Mouse (Mus musculus): ENCODE results near the gene Gm49486. TPM values are rescaled to one million over a fixed set of nuclear protein-coding genes. Genes with fewer than 3 reads are reported as not detected.

Gene Gm49486
- polyA plus RNA-seq, 1 experiment from 2014 or later: 0.43 TPM

DNA sequence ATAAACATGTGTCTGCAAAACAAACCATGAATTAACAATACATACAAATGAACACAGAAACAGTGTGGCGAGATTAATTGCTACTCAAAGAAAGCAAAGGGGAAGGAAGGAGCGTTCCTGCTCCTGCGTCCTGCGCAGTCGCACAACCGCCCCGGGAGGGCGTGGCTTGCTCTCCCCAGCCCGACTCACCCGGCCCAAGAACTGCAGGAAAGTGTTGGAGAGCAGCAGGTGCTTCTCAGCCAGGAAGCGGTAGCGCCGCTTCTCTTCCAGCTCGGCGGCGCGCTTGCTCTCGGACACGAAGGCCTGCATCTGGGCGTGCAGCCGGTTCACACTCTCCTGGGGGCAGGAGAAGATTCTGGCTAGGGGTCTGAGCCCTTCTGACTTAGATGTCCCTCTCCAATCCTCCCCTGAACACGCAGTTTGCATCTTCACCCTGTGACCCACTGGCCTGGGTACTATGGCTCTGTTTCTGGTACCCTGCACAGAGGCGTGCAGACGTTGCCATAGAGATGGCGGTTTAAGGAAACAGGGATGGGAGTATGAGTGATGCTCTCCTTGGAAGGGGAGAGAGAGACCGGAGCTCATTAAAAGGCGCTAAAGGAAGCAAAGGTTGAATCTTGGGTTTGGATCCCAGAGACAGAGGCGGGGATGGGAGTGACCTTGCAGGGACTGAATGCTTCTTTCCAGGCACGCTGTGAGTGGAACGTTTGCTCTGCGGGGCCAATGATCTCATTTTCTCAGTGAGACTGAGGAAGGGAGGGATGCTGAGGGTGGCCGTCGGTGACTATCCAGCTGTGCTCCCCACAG is 41.3 kb downstream of the Gm49486 start:
- H3K9ac ChIP-seq (ENCODE audit: low read length): 0 out of 2 replicates have a peak overlapping the region, but pooled peaks have one; percentile 19
- H3K9me3 ChIP-seq (ENCODE audit: control insufficient read depth, low read length): no peaks in the 10 kb centered on the region
- no peak for ATAC-seq (ENCODE audit: insufficient number of reproducible peaks, low FRiP score, low TSS enrichment, low read depth)
- peaks cover 6% of the 10 kb centered on the region; the same call in 1 of the 2 replicates for H3K4me1 ChIP-seq (ENCODE audit: control insufficient read depth, insufficient read depth, low read length)
- H3K27ac ChIP-seq (replicated peaks; ENCODE audit: low read depth, low read length): no peak overlapping the region
- H3K27me3 ChIP-seq (ENCODE audit: control insufficient read depth, insufficient read depth, low read length): peaks cover 11% of the 10 kb centered on the region
- 1% methylated on average over 33 of the region's 33 CpGs for WGBS
- DNase-seq (ENCODE audit: low spot score): peak; percentile 73
- no peaks in the 10 kb centered on the region for H3K36me3 ChIP-seq (ENCODE audit: control insufficient read depth, insufficient read depth, low read length)
- peak overlapping the region; percentile 15 for H3K4me3 ChIP-seq (ENCODE audit: low read depth, low read length)
- H3K4me2 ChIP-seq (ENCODE audit: low read depth, severe bottlenecking): peak overlapping the region; percentile 65

- Histone ChIP-seq H3K4me1 (ENCODE audit: control insufficient read depth, insufficient read depth, low read length) (peaks cover 6% of the 10 kb centered on the region; the same call in 1 of the 2 replicates), H3K9ac (ENCODE audit: low read length) (no peak overlapping the region), H3K4me3 (ENCODE audit: low read depth, low read length) (peak overlapping the region; percentile 15; the same call in 1 of the 2 replicates), H3K27ac (replicated peaks; ENCODE audit: low read depth, low read length) (no peak overlapping the region), H3K9me3 (ENCODE audit: control insufficient read depth, low read length) (no peaks in the 10 kb centered on the region), H3K36me3 (ENCODE audit: control insufficient read depth, insufficient read depth, low read length) (no peaks in the 10 kb centered on the region), H3K4me2 (ENCODE audit: low read depth, severe bottlenecking) (peak overlapping the region; percentile 65), H3K27me3 (ENCODE audit: control insufficient read depth, insufficient read depth, low read length) (peaks cover 11% of the 10 kb centered on the region)
- peak; percentile 73 for DNase-seq (ENCODE audit: low spot score)
- ATAC-seq (ENCODE audit: insufficient number of reproducible peaks, low FRiP score, low TSS enrichment, low read depth): no peak
- WGBS: 14% methylated on average over 17 of the region's 17 CpGs
Observed at GRCm38 (mm10) chr15:79271124-79271746, 42.0 kb downstream of the Gm49486 start.

DNA sequence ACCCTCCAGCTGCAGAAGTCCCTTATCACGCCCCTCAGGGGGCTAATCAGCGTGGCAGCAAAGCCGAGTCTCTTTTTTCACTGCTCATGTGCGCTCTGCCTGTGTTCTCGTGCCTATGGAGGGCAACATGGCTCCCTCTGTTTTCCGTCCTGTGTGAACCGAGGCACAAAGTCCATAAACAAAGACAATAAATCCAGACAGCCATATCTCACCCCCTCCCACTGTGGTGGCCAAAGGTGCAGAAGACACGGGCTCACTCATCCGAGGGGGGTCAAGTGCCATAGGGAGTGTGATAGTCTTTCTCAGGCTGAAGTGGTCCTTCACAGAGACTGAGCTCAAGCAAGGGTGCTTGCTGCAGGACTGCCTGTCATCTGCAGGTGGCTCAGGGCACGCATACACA is 43.8 kb downstream of the Gm49486 start:
- WGBS: 63% methylated on average over 10 of the region's 10 CpGs
- no peak overlapping the region; the same call in 1 of the 2 replicates for H3K9ac ChIP-seq (ENCODE audit: low read length)

DNA sequence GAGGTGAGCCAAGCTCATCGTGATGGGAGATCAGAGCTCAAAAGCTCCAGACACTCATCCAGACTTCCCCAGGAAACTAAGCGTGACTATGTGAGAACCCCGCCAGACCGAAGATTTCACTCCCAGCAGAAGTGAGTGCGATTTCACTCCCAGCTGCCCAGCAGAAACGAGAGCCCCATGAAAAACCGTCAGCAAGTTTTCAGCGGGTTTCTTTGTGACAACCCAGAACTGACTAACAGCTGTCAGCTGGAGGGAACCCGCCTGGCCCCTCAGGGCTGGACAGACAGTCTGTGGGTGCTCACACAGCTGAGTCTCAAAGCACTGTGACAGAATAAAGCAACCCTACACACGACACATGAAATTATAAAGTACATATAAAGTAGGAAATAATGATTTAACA is 48.5 kb downstream of the Gm49486 start:
- DNase-seq (ENCODE audit: low spot score) (no peak), ATAC-seq (ENCODE audit: insufficient number of reproducible peaks, low FRiP score, low TSS enrichment, low read depth) (no peak)
- H3K4me3 ChIP-seq (ENCODE audit: low read depth, low read length): no peak overlapping the region
- no peak overlapping the region for H3K27ac ChIP-seq (replicated peaks; ENCODE audit: low read depth, low read length)
- no peak overlapping the region for H3K9ac ChIP-seq (ENCODE audit: low read length)
- no peaks in the 10 kb centered on the region for H3K4me1 ChIP-seq (ENCODE audit: control insufficient read depth, insufficient read depth, low read length)
- 73% methylated on average over 10 of the region's 10 CpGs for WGBS
- H3K9me3 ChIP-seq (ENCODE audit: control insufficient read depth, low read length): no peaks in the 10 kb centered on the region
- no peak overlapping the region for H3K4me2 ChIP-seq (ENCODE audit: low read depth, severe bottlenecking)
- H3K27me3 ChIP-seq (ENCODE audit: control insufficient read depth, insufficient read depth, low read length): no peaks in the 10 kb centered on the region
- H3K36me3 ChIP-seq (ENCODE audit: control insufficient read depth, insufficient read depth, low read length): no peaks in the 10 kb centered on the region

More for the DNA sequence above, 43.8 kb downstream of the Gm49486 start:
- H3K27ac ChIP-seq (replicated peaks; ENCODE audit: low read depth, low read length): no peak overlapping the region
- H3K4me3 ChIP-seq (ENCODE audit: low read depth, low read length): no peak overlapping the region
- H3K27me3 ChIP-seq (ENCODE audit: control insufficient read depth, insufficient read depth, low read length): peaks cover 11% of the 10 kb centered on the region
- H3K4me1 ChIP-seq (ENCODE audit: control insufficient read depth, insufficient read depth, low read length): peaks cover 6% of the 10 kb centered on the region; the same call in 1 of the 2 replicates
- H3K4me2 ChIP-seq (ENCODE audit: low read depth, severe bottlenecking): no peak overlapping the region
- ATAC-seq (ENCODE audit: insufficient number of reproducible peaks, low FRiP score, low TSS enrichment, low read depth): no peak
- no peaks in the 10 kb centered on the region for H3K36me3 ChIP-seq (ENCODE audit: control insufficient read depth, insufficient read depth, low read length)
- H3K9me3 ChIP-seq (ENCODE audit: control insufficient read depth, low read length): no peaks in the 10 kb centered on the region
- DNase-seq (ENCODE audit: low spot score): no peak

GRCm38 (mm10) chr15:79280209-79280608 is 51.0 kb downstream of the Gm49486 start:
- ATAC-seq (ENCODE audit: insufficient number of reproducible peaks, low FRiP score, low TSS enrichment, low read depth) (no peak), DNase-seq (ENCODE audit: low spot score) (peak; percentile 44)
- Histone ChIP-seq H3K4me3 (ENCODE audit: low read depth, low read length) (no peak overlapping the region), H3K27me3 (ENCODE audit: control insufficient read depth, insufficient read depth, low read length) (no peaks in the 10 kb centered on the region), H3K4me1 (ENCODE audit: control insufficient read depth, insufficient read depth, low read length) (no peaks in the 10 kb centered on the region), H3K4me2 (ENCODE audit: low read depth, severe bottlenecking) (no peak overlapping the region), H3K9ac (ENCODE audit: low read length) (no peak overlapping the region), H3K36me3 (ENCODE audit: control insufficient read depth, insufficient read depth, low read length) (no peaks in the 10 kb centered on the region), H3K27ac (replicated peaks; ENCODE audit: low read depth, low read length) (no peak overlapping the region), H3K9me3 (ENCODE audit: control insufficient read depth, low read length) (no peaks in the 10 kb centered on the region)
- 29% methylated on average over 6 of the region's 6 CpGs for WGBS

GRCm38 (mm10) chr15:79280850-79281249 is 51.7 kb downstream of the Gm49486 start:
- Histone ChIP-seq H3K36me3 (ENCODE audit: control insufficient read depth, insufficient read depth, low read length) (no peaks in the 10 kb centered on the region), H3K9ac (ENCODE audit: low read length) (no peak overlapping the region), H3K4me1 (ENCODE audit: control insufficient read depth, insufficient read depth, low read length) (no peaks in the 10 kb centered on the region), H3K27ac (replicated peaks; ENCODE audit: low read depth, low read length) (no peak overlapping the region), H3K27me3 (ENCODE audit: control insufficient read depth, insufficient read depth, low read length) (no peaks in the 10 kb centered on the region), H3K4me3 (ENCODE audit: low read depth, low read length) (no peak overlapping the region), H3K9me3 (ENCODE audit: control insufficient read depth, low read length) (no peaks in the 10 kb centered on the region), H3K4me2 (ENCODE audit: low read depth, severe bottlenecking) (no peak overlapping the region)
- WGBS: 68% methylated on average over 5 of the region's 5 CpGs
- no peak for ATAC-seq (ENCODE audit: insufficient number of reproducible peaks, low FRiP score, low TSS enrichment, low read depth)
- DNase-seq (ENCODE audit: low spot score): no peak

GRCm38 (mm10) chr15:79281389-79281788 is 52.2 kb downstream of the Gm49486 start:
- H3K4me3 ChIP-seq (ENCODE audit: low read depth, low read length): no peak overlapping the region
- H3K36me3 ChIP-seq (ENCODE audit: control insufficient read depth, insufficient read depth, low read length): no peaks in the 10 kb centered on the region
- no peak overlapping the region for H3K27ac ChIP-seq (replicated peaks; ENCODE audit: low read depth, low read length)
- DNase-seq (ENCODE audit: low spot score) (no peak), ATAC-seq (ENCODE audit: insufficient number of reproducible peaks, low FRiP score, low TSS enrichment, low read depth) (no peak)
- H3K9ac ChIP-seq (ENCODE audit: low read length): no peak overlapping the region
- WGBS: 60% methylated on average over 1 of the region's 1 CpGs
- no peaks in the 10 kb centered on the region for H3K4me1 ChIP-seq (ENCODE audit: control insufficient read depth, insufficient read depth, low read length)
- no peak overlapping the region for H3K4me2 ChIP-seq (ENCODE audit: low read depth, severe bottlenecking)
- no peaks in the 10 kb centered on the region for H3K27me3 ChIP-seq (ENCODE audit: control insufficient read depth, insufficient read depth, low read length)
- H3K9me3 ChIP-seq (ENCODE audit: control insufficient read depth, low read length): no peaks in the 10 kb centered on the region

DNA sequence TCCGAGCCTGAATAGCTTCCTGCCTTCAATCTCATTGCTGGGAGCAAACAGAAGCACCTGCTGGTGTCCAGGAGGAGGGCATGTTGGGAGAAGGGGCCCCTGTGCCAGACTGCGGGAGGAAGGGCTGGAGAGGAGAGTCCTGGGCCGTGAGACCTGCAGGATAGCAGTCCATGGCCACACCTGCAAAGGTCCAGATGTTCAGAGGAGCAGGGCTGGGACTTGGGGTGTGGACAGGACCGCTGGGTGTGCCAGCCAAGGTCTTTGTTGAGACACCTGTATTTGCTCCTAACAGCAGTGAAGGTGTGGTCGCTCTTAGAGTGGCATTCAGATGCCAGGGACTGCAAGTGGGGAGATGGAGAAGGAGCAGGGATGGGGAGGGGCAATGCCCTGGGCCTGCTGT is 53.2 kb downstream of the Gm49486 start:
- ATAC-seq (ENCODE audit: insufficient number of reproducible peaks, low FRiP score, low TSS enrichment, low read depth) (no peak), DNase-seq (ENCODE audit: low spot score) (no peak)
- Histone ChIP-seq H3K9me3 (ENCODE audit: control insufficient read depth, low read length) (no peaks in the 10 kb centered on the region), H3K4me1 (ENCODE audit: control insufficient read depth, insufficient read depth, low read length) (no peaks in the 10 kb centered on the region), H3K4me3 (ENCODE audit: low read depth, low read length) (no peak overlapping the region), H3K27ac (replicated peaks; ENCODE audit: low read depth, low read length) (no peak overlapping the region), H3K4me2 (ENCODE audit: low read depth, severe bottlenecking) (no peak overlapping the region), H3K36me3 (ENCODE audit: control insufficient read depth, insufficient read depth, low read length) (no peaks in the 10 kb centered on the region), H3K9ac (ENCODE audit: low read length) (no peak overlapping the region), H3K27me3 (ENCODE audit: control insufficient read depth, insufficient read depth, low read length) (no peaks in the 10 kb centered on the region)
- WGBS: 77% methylated on average over 5 of the region's 5 CpGs

All from limb, embryonic 11.5 days (tissue).